Mouse (Mus musculus) left cerebral cortex, postnatal 36 days (tissue): Measurements from ENCODE around the gene Cad. TPM values are rescaled to one million over a fixed set of nuclear protein-coding genes. Genes with fewer than 3 reads are reported as not detected.

Experiments
- DNase-seq, 2 experiments: peaks; one replicate each; pipeline ENCODE4 v3.0.0; 2021 to 2022; ENCODE audit warnings: low spot score in 2 of 2, mixed read lengths in 1 of 2
- intact Hi-C: fragments of 180-260 bp; cut with DNase I; formaldehyde crosslinking; loops from one replicate; pipeline ENCODE4 v1.15.1; 2025
- total RNA-seq, 2 experiments: library from RNA; stranded (reverse); gene quantifications; 2 replicates each; pipeline ENCODE4 v1.2.3; 2021

The Cad gene
- total RNA-seq, 2 experiments from 2014 or later, result 18.1 to 21.8 TPM

DNA sequence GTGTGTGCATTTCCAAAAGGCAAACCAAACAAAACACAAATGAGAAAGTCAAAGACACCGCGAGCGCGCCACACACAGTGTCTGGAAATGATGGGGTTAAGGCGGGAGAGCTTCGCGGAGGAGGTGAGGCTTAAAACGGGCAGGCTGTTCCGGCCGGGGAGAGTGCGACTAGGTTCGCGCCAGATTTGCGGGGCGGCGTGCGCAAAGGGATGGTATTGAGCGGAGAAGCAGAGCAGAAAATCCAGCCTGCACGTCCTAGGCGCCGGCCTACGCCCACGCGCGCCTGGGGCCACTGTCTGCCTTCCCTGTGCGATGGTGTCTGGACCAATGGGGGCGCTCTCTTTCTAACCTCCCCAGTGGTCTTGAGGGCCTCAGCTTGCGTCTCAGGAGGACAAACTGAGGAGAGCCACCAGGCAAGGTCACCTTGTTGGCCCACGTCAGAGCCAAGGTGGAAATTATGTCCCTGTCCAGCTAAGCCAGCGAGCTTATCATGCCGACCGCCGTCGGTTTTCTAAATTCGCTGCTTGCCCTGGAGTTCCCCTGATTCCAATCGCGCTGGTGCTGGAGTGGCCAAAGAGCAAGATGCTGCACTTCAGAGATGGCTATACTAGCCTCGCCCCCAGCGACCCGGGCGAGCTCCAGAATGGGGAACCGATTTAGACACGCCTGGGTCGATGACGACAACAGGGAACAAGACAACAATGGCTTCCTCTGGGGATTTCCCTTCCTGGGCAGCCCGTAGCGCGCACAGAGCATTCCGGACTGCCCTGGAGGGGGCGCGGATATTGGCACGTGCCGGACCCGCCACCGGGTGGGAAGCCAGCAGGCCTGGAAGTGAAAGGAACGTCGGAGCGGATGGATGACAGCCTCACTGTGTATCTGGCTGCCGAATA, 40.5 kb downstream of the Cad start:
- intact Hi-C loops, result no loop called here
- DNase-seq, result peak; percentile 68 to 82

DNA sequence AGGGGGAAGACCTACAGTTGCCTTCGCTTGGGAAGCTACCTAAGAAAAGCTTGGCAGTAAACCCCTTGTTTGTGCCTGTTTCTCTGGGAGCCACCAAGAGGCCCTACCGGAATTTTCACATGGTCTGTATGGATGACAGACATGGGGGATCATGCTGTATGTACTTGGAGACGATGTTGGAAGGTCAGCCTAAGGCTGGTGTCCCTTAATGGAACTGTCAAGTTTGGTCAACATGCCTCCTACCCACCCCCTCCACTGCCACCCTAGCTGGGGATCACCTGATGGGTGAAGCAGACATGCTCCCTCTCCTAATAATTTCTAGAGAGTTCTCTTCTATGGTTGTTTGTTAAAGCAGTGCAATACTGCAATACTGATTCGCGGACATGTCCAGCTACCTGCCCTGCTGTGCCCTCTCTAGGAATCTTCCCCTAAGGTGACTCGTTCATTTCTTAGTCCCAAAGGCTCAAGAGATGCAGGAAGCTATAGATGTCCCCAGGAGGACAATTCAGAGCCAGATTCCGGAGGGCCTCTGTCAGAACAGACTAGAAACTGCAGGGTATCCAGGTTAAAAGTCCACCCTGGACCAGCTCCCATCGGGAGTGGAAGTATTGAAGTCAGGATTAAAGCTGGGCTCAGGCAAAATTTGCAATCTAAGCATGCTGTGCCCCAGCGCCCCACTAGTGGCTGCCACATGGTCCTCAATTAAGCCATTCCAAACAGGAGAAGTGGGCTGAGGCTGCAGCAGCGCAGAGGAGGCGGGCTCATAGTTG, 41.3 kb downstream of the Cad start:
- intact Hi-C loops, result no loop called here
- DNase-seq, result no peak

DNA sequence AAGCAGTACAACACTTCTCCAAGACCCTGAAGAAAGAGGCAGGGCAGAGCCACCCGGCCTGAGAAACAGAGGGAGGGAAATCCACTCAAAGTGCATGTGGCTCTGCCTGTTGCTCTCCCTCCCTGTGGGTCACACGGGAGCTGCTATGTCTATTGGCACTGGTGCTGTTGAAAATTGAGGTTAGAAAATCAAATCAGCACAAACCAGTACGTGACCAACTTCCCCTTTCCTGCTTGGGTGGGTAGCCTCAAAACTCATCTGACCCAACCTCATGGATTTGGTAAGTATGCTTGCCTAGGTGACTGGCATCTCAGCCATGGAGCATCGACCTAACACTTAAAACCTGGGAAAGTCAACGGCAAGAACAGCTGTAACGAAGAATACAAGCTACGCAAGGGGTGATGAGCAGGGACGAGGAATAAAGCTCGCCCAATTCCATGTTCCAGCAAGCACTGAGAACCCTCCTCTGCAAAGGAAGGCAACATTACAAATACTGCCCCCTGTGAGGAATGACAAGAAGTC, 51.3 kb downstream of the Cad start, which contains the start of gene Dnajc5g:
Gene Dnajc5g, plus strand, starts transcription at position 472 of the 522 bp plus-strand sequence.
- no peak for DNase-seq
- intact Hi-C loops, result no loop called here

DNA sequence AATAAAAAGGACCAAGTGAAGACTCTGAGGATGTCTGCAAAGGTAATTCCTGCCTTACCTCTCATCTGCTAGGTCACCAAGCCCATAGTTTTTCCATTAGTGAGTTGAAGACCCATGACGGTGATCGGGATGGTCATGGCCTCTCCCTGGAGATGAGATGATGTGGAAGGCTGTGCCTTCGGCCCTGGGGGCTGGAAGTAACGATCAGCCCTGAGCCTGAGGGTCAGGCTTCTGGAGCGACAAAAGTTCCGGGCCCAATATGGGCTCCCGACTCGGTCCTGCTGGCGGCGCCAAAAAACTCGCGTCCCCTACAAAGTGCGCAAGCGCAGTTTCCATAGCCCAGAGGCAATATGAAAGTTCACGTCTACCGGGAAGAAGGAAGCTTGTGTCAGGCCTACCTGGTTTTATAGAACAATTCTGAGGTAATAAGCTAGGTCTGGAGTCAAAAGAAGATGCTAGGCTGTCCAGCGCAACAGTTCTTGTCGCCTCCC, 53.5 kb downstream of the Cad start, which contains the start of gene Slc30a3:
Gene Slc30a3, minus strand, starts transcription at position 238 of the 491 bp plus-strand sequence.
- DNase-seq, result no peak
- intact Hi-C loops, result no loop called here

DNA sequence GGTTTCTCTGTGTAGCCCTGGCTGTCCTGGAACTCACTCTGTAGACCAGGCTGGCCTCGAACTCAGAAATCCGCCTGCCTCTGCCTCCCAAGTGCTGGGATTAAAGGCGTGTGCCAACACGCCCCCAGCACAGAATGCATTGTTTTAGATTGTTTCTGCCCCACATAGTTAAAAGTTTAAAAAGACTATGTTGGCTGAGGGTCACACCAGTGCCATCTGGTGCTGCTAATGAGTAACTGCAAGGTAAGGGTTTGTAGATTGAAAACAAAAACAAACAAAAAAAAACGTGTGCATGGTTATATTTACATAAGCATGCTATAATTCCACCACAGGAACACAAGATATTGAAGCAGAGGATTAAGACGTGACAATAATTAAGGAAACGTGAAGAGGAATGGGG, 56.2 kb downstream of the Cad start:
- DNase-seq, result no peak
- intact Hi-C loops, result no loop called here

DNA sequence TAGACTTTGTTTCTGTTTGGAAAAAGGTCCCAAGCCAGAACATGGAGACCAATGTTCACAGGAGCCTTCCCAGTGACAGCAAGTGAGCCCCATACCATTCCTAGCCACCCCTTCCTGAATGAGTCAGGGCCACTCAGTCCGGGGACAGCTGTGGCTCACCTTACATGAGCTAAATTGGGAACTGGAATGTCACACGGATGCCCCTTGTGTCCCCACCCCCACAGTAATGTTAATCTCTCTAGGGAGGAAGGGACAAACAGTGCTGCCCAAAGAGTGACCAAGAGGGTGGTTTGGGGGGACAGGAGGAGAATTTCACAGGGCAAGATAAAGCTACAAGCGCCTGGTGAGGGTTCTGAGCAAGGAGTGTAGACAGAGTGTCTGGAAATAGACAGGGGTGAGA, 61.8 kb downstream of the Cad start, which contains the start of gene Trim54:
Gene Trim54, plus strand, starts transcription at position 359 of the 400 bp plus-strand sequence.
- intact Hi-C loops, result no loop called here
- DNase-seq, result no peak

DNA sequence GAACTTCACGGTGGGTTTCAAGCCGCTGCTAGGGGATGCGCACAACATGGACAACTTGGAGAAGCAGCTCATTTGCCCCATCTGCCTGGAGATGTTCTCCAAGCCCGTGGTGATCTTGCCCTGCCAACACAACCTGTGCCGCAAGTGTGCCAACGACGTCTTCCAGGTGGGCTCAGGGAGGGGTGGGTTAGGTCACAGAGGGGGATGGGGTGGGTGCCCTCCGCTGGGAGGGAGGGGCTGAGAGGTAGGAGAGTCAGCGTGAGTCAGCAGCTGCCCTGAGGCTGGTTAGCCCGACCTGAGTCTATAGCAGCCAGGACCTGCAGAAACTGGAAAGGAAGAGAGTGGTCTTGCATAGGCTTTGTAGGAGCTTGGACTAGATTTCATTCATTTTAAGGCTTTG, 62.3 kb downstream of the Cad start:
- intact Hi-C loops, result no loop called here
- no peak for DNase-seq

DNA sequence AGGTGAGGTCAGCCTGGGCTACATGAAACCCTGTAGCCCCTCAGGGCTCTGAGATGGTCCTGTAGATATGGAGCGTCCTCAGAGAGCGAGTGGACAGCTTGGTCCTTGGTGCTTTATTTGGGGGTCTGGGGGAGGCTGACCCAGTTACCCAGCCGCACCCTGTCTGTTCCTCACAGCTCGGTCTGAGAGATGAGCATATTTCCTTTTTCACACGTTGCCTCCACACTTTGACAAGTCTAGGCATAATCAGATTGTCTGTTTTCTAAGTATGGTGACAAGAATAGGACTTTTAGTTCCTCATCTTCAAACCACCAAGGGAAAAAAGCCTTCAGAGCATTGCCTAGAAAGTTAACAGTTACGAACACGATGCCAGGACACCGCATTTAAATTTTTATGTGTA, 66.5 kb downstream of the Cad start:
- intact Hi-C loops, result loop anchor here (5.0 kb wide), 1 partner anchor 39 kb away; no protein-coding TSS in a partner anchor
- DNase-seq, result peak; percentile 38 to 50

DNA sequence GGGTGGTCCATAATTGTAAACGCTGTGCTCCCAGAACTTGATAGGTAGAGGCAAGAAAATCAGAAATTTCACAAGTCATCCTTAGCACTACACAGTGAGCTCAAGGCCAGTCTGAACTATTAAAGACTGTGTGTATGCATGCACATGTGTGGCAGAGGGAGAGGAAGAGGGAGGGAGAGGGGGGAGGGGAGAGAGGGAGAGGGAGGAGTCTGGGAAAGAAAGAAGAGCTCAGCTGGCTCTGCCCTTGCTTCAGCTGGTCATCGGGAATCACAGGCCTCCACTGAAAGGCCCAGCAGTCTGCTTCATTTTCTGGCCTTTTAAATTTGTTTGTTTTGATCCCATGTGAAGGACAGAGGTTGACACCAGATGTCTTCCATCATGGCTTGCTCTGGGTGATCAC, 68.9 kb downstream of the Cad start:
- intact Hi-C loops, result loop anchor here (5.0 kb wide), 1 partner anchor 41 kb away; no protein-coding TSS in a partner anchor
- DNase-seq, result no peak

DNA sequence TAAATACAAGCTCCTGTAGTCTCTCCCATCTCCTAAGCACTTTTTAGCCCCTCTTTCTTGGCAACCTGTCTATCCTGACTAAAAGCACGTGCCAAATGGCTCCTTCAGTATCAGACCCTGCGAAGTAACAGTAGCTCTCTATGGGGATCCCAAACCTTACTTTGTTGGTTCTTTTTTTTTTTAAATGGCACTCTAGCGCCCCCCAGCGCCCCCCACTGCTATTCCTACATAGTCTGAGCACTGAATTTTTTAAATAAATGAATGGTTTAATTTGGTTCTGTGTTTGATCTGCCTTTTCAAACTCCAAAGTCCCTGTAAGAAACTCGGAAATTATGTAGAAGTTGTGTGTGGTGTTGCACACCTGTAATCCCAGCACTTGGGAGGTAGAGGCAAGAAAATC, 71.5 kb downstream of the Cad start:
- DNase-seq, result no peak
- intact Hi-C loops, result no loop called here

Other genes starting within 250 kb of the Cad start
- gene Mapre3, start 240.1 kb upstream of the Cad start, total RNA-seq, result 100 to 1,000 TPM; 223 to 238 TPM
- 10 to 100 TPM; 51.9 to 79.5 TPM for gene Tmem214, start 186.8 kb upstream of the Cad start, total RNA-seq
- 10 to 100 TPM; 13.5 to 20.2 TPM for gene Agbl5, start 166.1 kb upstream of the Cad start, total RNA-seq
- 10 to 100 TPM; 82.6 to 97.0 TPM for gene Ost4, start 147.0 kb upstream of the Cad start, total RNA-seq
- 1 to 10 TPM; 1.7 to 5.1 TPM for gene Emilin1, start 141.4 kb upstream of the Cad start, total RNA-seq
- gene Khk, start 133.3 kb upstream of the Cad start, total RNA-seq, result 10 to 100 TPM; 14.4 TPM
- 10 to 100 TPM; 26.1 to 26.4 TPM for gene Cgref1, start 109.2 kb upstream of the Cad start, total RNA-seq
- 100 to 1,000 TPM; 121 to 128 TPM for gene Preb, start 94.4 kb upstream of the Cad start, total RNA-seq
- under 1 TPM; 0.15 to 0.27 TPM for gene Tcf23, start 86.1 kb upstream of the Cad start, total RNA-seq
- 10 to 100 TPM; 74.3 to 75.8 TPM for gene Atraid, start 6.5 kb upstream of the Cad start, total RNA-seq
- gene Slc5a6, start 5.9 kb upstream of the Cad start, total RNA-seq, result 10 to 100 TPM; 14.4 to 17.9 TPM
- gene Dnajc5g, start 51.5 kb downstream of the Cad start, total RNA-seq, result not detected
- gene Slc30a3, start 53.5 kb downstream of the Cad start, total RNA-seq, result 100 to 1,000 TPM; 155 to 159 TPM
- gene Trim54, start 61.9 kb downstream of the Cad start, total RNA-seq, result 1 to 10 TPM; 1.4 to 2.8 TPM
- gene Ucn, start 84.0 kb downstream of the Cad start, total RNA-seq, result 1 to 10 TPM in 1 of 2 experiments, not detected in 1; 2.4 TPM
- gene Mpv17, start 99.5 kb downstream of the Cad start, total RNA-seq, result 10 to 100 TPM; 46.2 to 50.8 TPM
- 1 to 10 TPM; 2.0 to 5.1 TPM for gene Gm29609, start 125.1 kb downstream of the Cad start, total RNA-seq
- 10 to 100 TPM; 48.0 to 73.7 TPM for gene Gtf3c2, start 125.4 kb downstream of the Cad start, total RNA-seq
- gene Snx17, start 138.4 kb downstream of the Cad start, total RNA-seq, result 10 to 100 TPM; 78.9 to 84.4 TPM
- 10 to 100 TPM; 36.2 to 41.1 TPM for gene Eif2b4, start 138.7 kb downstream of the Cad start, total RNA-seq
- 10 to 100 TPM; 26.8 to 29.3 TPM for gene Zfp513, start 147.5 kb downstream of the Cad start, total RNA-seq
- gene Ppm1g, start 165.9 kb downstream of the Cad start, total RNA-seq, result 10 to 100 TPM; 70.2 to 71.8 TPM
- gene Nrbp1, start 186.1 kb downstream of the Cad start, total RNA-seq, result 10 to 100 TPM; 77.9 to 80.9 TPM
- not detected for gene Gm9970, start 186.5 kb downstream of the Cad start, total RNA-seq
- gene Krtcap3, start 196.9 kb downstream of the Cad start, total RNA-seq, result 1 to 10 TPM; 2.2 to 4.0 TPM
- gene Ift172, start 236.3 kb downstream of the Cad start, total RNA-seq, result 100 to 1,000 TPM in 1 of 2 experiments, 10 to 100 TPM in 1; 78.3 to 102 TPM
- 100 to 1,000 TPM; 147 to 162 TPM for gene Fndc4, start 241.3 kb downstream of the Cad start, total RNA-seq
- under 1 TPM in 1 of 2 experiments, not detected in 1; 0.25 TPM for gene Gckr, start 242.7 kb downstream of the Cad start, total RNA-seq